Mouse (Mus musculus) cerebellum, adult 2 months (tissue): ENCODE measurements at regions not wholly inside any gene's neighbourhood (a gene's known extent, or its start where the extent isn't known, plus 50 kb on each side); places are given as distances from the start of the nearest gene placed in this dataset.

Source experiments
- CTCF ChIP-seq: fragments of 200-500 bp; IDR thresholded peaks from 2 replicates; pipeline ENCODE4 v1.5.1; 2011; ENCODE audit warnings: low read depth, mild to moderate bottlenecking, control low read depth, low read length, moderate library complexity, borderline replicate concordance; ENCODE audit not compliant: insufficient read depth
- POLR2A ChIP-seq: fragments of 200-500 bp; IDR thresholded peaks from 2 replicates; pipeline ENCODE4 v1.6.1; 2011; ENCODE audit warnings: low read length, control low read depth, borderline replicate concordance; ENCODE audit not compliant: insufficient read depth

- TF ChIP-seq CTCF (no peak), POLR2A (no peak)
Observed at GRCm38 (mm10) chr7:59013449-59014301, 214.9 kb upstream of the Ube3a start.
